Mouse (Mus musculus): ENCODE results near the gene Ankrd9.

- no peak for TF ChIP-seq CTCF (IDR thresholded peaks at IDR 0.05; ENCODE audit: low read depth)
- no peak for TF ChIP-seq EP300 (optimal IDR thresholded peaks at IDR 0.05)
Observed at GRCm38 (mm10) chr12:110973829-110974228, 5.0 kb downstream of the Ankrd9 start.

Measured in stomach, postnatal 0 days (tissue).